Mouse (Mus musculus) kidney, embryonic 14.5 days (tissue): Measurements from ENCODE around the gene Etnk1. TPM values are rescaled to one million over a fixed set of nuclear protein-coding genes. Genes with fewer than 3 reads are reported as not detected.

ENCODE experiments used
- ATAC-seq: fragments of 200-750 bp; cut with Nextera tagmentation; 2 replicates; pipeline ENCODE4 v1.8.0; 2017; ENCODE audit warnings: moderate number of reproducible peaks, mild to moderate bottlenecking, moderate TSS enrichment, moderate library complexity; ENCODE audit not compliant: low FRiP score, low TSS enrichment
- H3K27ac ChIP-seq: fragments of 300-500 bp; sonication (generic); 2 replicates; pipeline ENCODE4 v1.5.1; 2014; ENCODE audit warnings: low read depth, mild to moderate bottlenecking, low read length, moderate library complexity, mixed read lengths
- H3K27me3 ChIP-seq: fragments of 300-500 bp; sonication (generic); 2 replicates; pipeline ENCODE4 v1.6.1; 2014; ENCODE audit warnings: mild to moderate bottlenecking, low read length; ENCODE audit not compliant: control insufficient read depth, insufficient read depth
- H3K36me3 ChIP-seq: fragments of 300-500 bp; sonication (generic); 2 replicates; pipeline ENCODE4 v1.6.1; 2014; ENCODE audit warnings: low read length, mixed read lengths; ENCODE audit not compliant: control insufficient read depth, insufficient read depth
- H3K4me1 ChIP-seq: fragments of 300-500 bp; sonication (generic); 2 replicates; pipeline ENCODE4 v1.6.1; 2014; ENCODE audit warnings: low read length, mixed read lengths; ENCODE audit not compliant: control insufficient read depth, insufficient read depth
- H3K4me2 ChIP-seq: fragments of 300-500 bp; sonication (generic); replicated peaks from 2 replicates; pipeline ENCODE4 v1.6.1; 2014; ENCODE audit warnings: low read depth, mild to moderate bottlenecking, low read length
- H3K4me3 ChIP-seq: fragments of 300-500 bp; sonication (generic); 2 replicates; pipeline ENCODE4 v1.5.1; 2014; ENCODE audit warnings: mild to moderate bottlenecking, low read length
- H3K9ac ChIP-seq: fragments of 300-500 bp; sonication (generic); 2 replicates; pipeline ENCODE4 v1.6.1; 2014; ENCODE audit warnings: low read depth, mild to moderate bottlenecking, low read length, moderate library complexity
- H3K9me3 ChIP-seq: fragments of 300-500 bp; sonication (generic); 2 replicates; pipeline ENCODE4 v1.6.1; 2016; ENCODE audit warnings: low read length; ENCODE audit not compliant: control insufficient read depth
- WGBS: fragments of 180-500 bp; shearing (Covaris S2); extraction: QIAGEN DNeasy Blood & Tissue Kit; methylation state at CpG from one replicate; pipeline ENCODE4 v1.1.7; 2014; 5-methylcytosine and 5-hydroxymethylcytosine counted together
- polyA plus RNA-seq: library from polyadenylated mRNA; unstranded; fragments of >200 nt; fragmentation: Nextera tagmentation; extraction: Ambion mirVana; gene quantifications from 2 replicates; pipeline ENCODE4 v1.2.1, GENCODE M21; 2014

Gene Etnk1
- polyA plus RNA-seq, 1 experiment from 2014 or later: 33.1 TPM

GRCm38 (mm10) chr6:143154885-143155284 lies 12.1 kb upstream of the Etnk1 start:
- Histone ChIP-seq H3K4me2 (no peak overlapping the region), H3K4me1 (peaks cover 29% of the 10 kb centered on the region), H3K36me3 (no peaks in the 10 kb centered on the region), H3K4me3 (no peak overlapping the region), H3K27ac (no peak overlapping the region), H3K9ac (no peak overlapping the region), H3K27me3 (no peaks in the 10 kb centered on the region), H3K9me3 (no peaks in the 10 kb centered on the region)
- ATAC-seq: peak; percentile 24; the same call in 1 of the 2 replicates
- 52% methylated on average over 13 of the region's 13 CpGs for WGBS

GRCm38 (mm10) chr6:143155996-143156395 lies 11.0 kb upstream of the Etnk1 start:
- 49% methylated on average over 1 of the region's 1 CpGs for whole genome bisulfite sequencing
- peaks cover 29% of the 10 kb centered on the region for H3K4me1 ChIP-seq
- no peak overlapping the region for H3K4me3 ChIP-seq
- H3K27me3 ChIP-seq: no peaks in the 10 kb centered on the region
- H3K27ac ChIP-seq: no peak overlapping the region
- H3K36me3 ChIP-seq: no peaks in the 10 kb centered on the region
- H3K4me2 ChIP-seq: no peak overlapping the region
- H3K9me3 ChIP-seq: no peaks in the 10 kb centered on the region
- no peak for ATAC-seq
- no peak overlapping the region for H3K9ac ChIP-seq

GRCm38 (mm10) chr6:143156684-143157083 lies 10.3 kb upstream of the Etnk1 start:
- WGBS: 85% methylated on average over 7 of the region's 7 CpGs
- no peak overlapping the region for H3K4me3 ChIP-seq
- no peaks in the 10 kb centered on the region for H3K9me3 ChIP-seq
- H3K27me3 ChIP-seq: no peaks in the 10 kb centered on the region
- no peak for ATAC-seq
- H3K27ac ChIP-seq: no peak overlapping the region
- no peak overlapping the region for H3K4me2 ChIP-seq
- H3K9ac ChIP-seq: no peak overlapping the region
- H3K36me3 ChIP-seq: no peaks in the 10 kb centered on the region
- peaks cover 25% of the 10 kb centered on the region for H3K4me1 ChIP-seq

GRCm38 (mm10) chr6:143157401-143157800 lies 9.6 kb upstream of the Etnk1 start:
- Histone ChIP-seq H3K4me3 (no peak overlapping the region), H3K27ac (no peak overlapping the region), H3K9ac (no peak overlapping the region), H3K27me3 (no peaks in the 10 kb centered on the region), H3K4me1 (peaks cover 23% of the 10 kb centered on the region), H3K4me2 (no peak overlapping the region), H3K36me3 (no peaks in the 10 kb centered on the region), H3K9me3 (no peaks in the 10 kb centered on the region)
- ATAC-seq: no peak
- WGBS: 64% methylated on average over 8 of the region's 8 CpGs

- H3K36me3 ChIP-seq: no peaks in the 10 kb centered on the region
- H3K9me3 ChIP-seq: no peaks in the 10 kb centered on the region
- 73% methylated on average over 6 of the region's 6 CpGs for WGBS
- no peaks in the 10 kb centered on the region for H3K27me3 ChIP-seq
- H3K4me3 ChIP-seq: no peak overlapping the region
- H3K27ac ChIP-seq: no peak overlapping the region
- H3K4me2 ChIP-seq: no peak overlapping the region
- H3K9ac ChIP-seq: no peak overlapping the region
- H3K4me1 ChIP-seq: 0 out of 2 replicates have a peak, but pooled peaks cover 3% of the 10 kb centered on the region
- ATAC-seq: no peak
Measured at GRCm38 (mm10) chr6:143160572-143161231, 6.3 kb upstream of the Etnk1 start.

- 42% methylated on average over 11 of the region's 12 CpGs for WGBS
- H3K9ac ChIP-seq: no peak overlapping the region
Measured at GRCm38 (mm10) chr6:143162161-143162877, 4.7 kb upstream of the Etnk1 start.

GRCm38 (mm10) chr6:143163956-143164905 lies 2.8 kb upstream of the Etnk1 start:
- Histone ChIP-seq H3K27me3 (no peaks in the 10 kb centered on the region), H3K27ac (no peak overlapping the region), H3K9me3 (no peaks in the 10 kb centered on the region), H3K36me3 (no peaks in the 10 kb centered on the region), H3K4me2 (no peak overlapping the region), H3K9ac (no peak overlapping the region), H3K4me1 (peaks cover 22% of the 10 kb centered on the region), H3K4me3 (no peak overlapping the region)
- ATAC-seq: no peak
- 87% methylated on average over 15 of the region's 15 CpGs for WGBS

More at GRCm38 (mm10) chr6:143162161-143162877, 4.7 kb upstream of the Etnk1 start:
- Histone ChIP-seq H3K27ac (no peak overlapping the region), H3K4me2 (no peak overlapping the region), H3K27me3 (no peaks in the 10 kb centered on the region), H3K4me3 (no peak overlapping the region), H3K4me1 (peaks cover 11% of the 10 kb centered on the region; the same call in 1 of the 2 replicates), H3K9me3 (no peaks in the 10 kb centered on the region), H3K36me3 (no peaks in the 10 kb centered on the region)
- no peak for ATAC-seq

GRCm38 (mm10) chr6:143164906-143165255 lies 2.1 kb upstream of the Etnk1 start:
- no peak overlapping the region for H3K4me3 ChIP-seq
- no peaks in the 10 kb centered on the region for H3K36me3 ChIP-seq
- no peak for ATAC-seq
- H3K27me3 ChIP-seq: no peaks in the 10 kb centered on the region
- H3K27ac ChIP-seq: no peak overlapping the region
- WGBS: 81% methylated on average over 8 of the region's 8 CpGs
- peaks cover 27% of the 10 kb centered on the region for H3K4me1 ChIP-seq
- H3K9ac ChIP-seq: no peak overlapping the region
- H3K4me2 ChIP-seq: no peak overlapping the region
- H3K9me3 ChIP-seq: no peaks in the 10 kb centered on the region
